Mouse (Mus musculus): ENCODE results near the gene Etl4. TPM values are rescaled to one million over a fixed set of nuclear protein-coding genes. Genes with fewer than 3 reads are reported as not detected.

The Etl4 gene
- polyA plus RNA-seq, 1 experiment from 2014 or later: 16.1 TPM

- H3K36me3 ChIP-seq (ENCODE audit: control insufficient read depth, insufficient read depth): no peaks in the 10 kb centered on the region
- no peak for ATAC-seq
- WGBS: 76% methylated on average over 6 of the region's 6 CpGs
Measured at GRCm38 (mm10) chr2:20727752-20728438, 818.3 kb downstream of the Etl4 start.

DNA sequence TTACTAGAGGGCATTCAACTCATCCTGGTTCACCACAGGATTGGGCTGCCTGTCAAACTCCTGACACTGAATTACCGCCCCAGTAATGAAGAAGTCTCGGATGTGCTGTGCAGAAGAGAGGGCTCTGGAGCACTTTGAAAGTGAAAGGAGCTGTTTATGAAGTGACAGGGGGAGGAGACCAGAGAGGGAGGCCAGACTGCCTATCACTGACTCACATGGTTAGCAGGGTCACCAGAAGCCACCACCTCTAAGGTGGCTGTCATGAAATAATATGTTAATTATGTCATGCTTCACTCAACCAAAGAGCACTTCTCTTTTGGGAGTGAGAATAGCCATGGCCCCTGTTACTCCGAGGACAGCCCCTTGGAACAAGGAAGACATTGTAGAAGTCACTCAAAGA is 825.9 kb downstream of the Etl4 start:
- no peaks in the 10 kb centered on the region for H3K9me3 ChIP-seq (ENCODE audit: control insufficient read depth)
- H3K27me3 ChIP-seq (replicated peaks; ENCODE audit: control insufficient read depth, insufficient read depth, low read length): no peaks in the 10 kb centered on the region
- no peak for TF ChIP-seq CTCF (IDR thresholded peaks at IDR 0.05; ENCODE audit: low read depth)
- peak overlapping the region; percentile 37; the same call in 1 of the 2 replicates for H3K4me3 ChIP-seq (ENCODE audit: low read depth, low read length)
- H3K4me1 ChIP-seq (replicated peaks; ENCODE audit: control insufficient read depth, insufficient read depth, low read length): peaks cover 7% of the 10 kb centered on the region; the same call in 1 of the 2 replicates
- no peak overlapping the region for H3K9ac ChIP-seq (ENCODE audit: low read depth, low read length)
- 50% methylated on average over 3 of the region's 3 CpGs for WGBS
- H3K27ac ChIP-seq (ENCODE audit: low read depth, low read length): peak overlapping the region; percentile 83
- peak overlapping the region; percentile 61 for H3K4me2 ChIP-seq (replicated peaks; ENCODE audit: low read depth)
- 0 out of 2 replicates have a peak, but pooled peaks have one; percentile 19 for ATAC-seq
- no peaks in the 10 kb centered on the region for H3K36me3 ChIP-seq (ENCODE audit: control insufficient read depth, insufficient read depth)

More at GRCm38 (mm10) chr2:20727752-20728438, 818.3 kb downstream of the Etl4 start:
- H3K27ac ChIP-seq (ENCODE audit: low read depth, low read length): peak overlapping the region; percentile 47; the same call in 1 of the 2 replicates
- H3K4me2 ChIP-seq (replicated peaks; ENCODE audit: low read depth): no peak overlapping the region
- no peaks in the 10 kb centered on the region for H3K9me3 ChIP-seq (ENCODE audit: control insufficient read depth)
- peaks cover 4% of the 10 kb centered on the region; the same call in 1 of the 2 replicates for H3K4me1 ChIP-seq (replicated peaks; ENCODE audit: control insufficient read depth, insufficient read depth, low read length)
- H3K27me3 ChIP-seq (replicated peaks; ENCODE audit: control insufficient read depth, insufficient read depth, low read length): no peaks in the 10 kb centered on the region
- no peak overlapping the region for H3K9ac ChIP-seq (ENCODE audit: low read depth, low read length)
- no peak for TF ChIP-seq CTCF (IDR thresholded peaks at IDR 0.05; ENCODE audit: low read depth)
- H3K4me3 ChIP-seq (ENCODE audit: low read depth, low read length): no peak overlapping the region

DNA sequence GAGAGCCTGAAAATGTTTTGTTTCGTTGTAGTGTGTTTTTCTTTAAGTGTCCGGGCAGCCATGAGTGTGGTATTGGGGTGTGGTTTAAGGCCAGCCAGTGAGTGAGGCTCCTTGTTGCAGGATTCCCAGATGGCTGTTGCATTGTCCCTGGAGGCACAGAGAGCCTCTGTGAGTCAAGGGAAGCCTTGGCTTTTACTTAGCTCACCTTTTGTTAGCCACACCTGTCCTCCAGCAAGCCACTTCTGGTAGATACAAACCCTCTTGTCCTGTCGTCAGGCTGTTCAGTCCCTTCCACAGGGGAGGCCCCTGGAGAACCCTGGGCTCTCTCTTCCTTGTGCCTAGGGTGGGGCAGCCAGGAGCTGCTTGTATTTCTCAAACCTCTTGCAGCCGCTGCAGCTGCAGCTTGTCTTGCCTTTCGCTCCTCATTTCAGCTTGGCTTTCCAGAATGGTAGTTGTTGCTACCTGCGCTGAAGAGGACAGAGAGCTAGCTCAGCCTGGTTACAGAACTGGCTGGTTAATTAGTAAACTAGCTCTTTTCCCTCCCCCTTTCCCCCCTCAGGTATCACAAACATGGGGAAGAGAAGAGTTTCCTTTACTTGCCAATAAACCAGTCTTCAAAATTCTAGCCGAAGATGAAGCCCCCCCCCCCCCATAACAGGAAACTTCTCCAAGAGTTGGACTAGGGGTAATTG is 826.9 kb downstream of the Etl4 start:
- peak overlapping the region; percentile 37 for H3K4me3 ChIP-seq (ENCODE audit: low read depth, low read length)
- TF ChIP-seq CTCF (IDR thresholded peaks at IDR 0.05; ENCODE audit: low read depth): no peak
- H3K4me2 ChIP-seq (replicated peaks; ENCODE audit: low read depth): peak overlapping the region; percentile 61
- H3K27ac ChIP-seq (ENCODE audit: low read depth, low read length): peak overlapping the region; percentile 83
- peak overlapping the region; percentile 34; the same call in 1 of the 2 replicates for H3K9ac ChIP-seq (ENCODE audit: low read depth, low read length)
- H3K27me3 ChIP-seq (replicated peaks; ENCODE audit: control insufficient read depth, insufficient read depth, low read length): no peaks in the 10 kb centered on the region
- no peaks in the 10 kb centered on the region for H3K36me3 ChIP-seq (ENCODE audit: control insufficient read depth, insufficient read depth)
- H3K4me1 ChIP-seq (replicated peaks; ENCODE audit: control insufficient read depth, insufficient read depth, low read length): peaks cover 7% of the 10 kb centered on the region; the same call in 1 of the 2 replicates
- H3K9me3 ChIP-seq (ENCODE audit: control insufficient read depth): no peaks in the 10 kb centered on the region
- peak; percentile 69 for ATAC-seq
- WGBS: 31% methylated on average over 7 of the region's 7 CpGs

- H3K4me3 ChIP-seq (ENCODE audit: low read depth, low read length): peak overlapping the region; percentile 37
- H3K27ac ChIP-seq (ENCODE audit: low read depth, low read length): peak overlapping the region; percentile 83
- H3K9ac ChIP-seq (ENCODE audit: low read depth, low read length): peak overlapping the region; percentile 34; the same call in 1 of the 2 replicates
- WGBS: 30% methylated on average over 19 of the region's 19 CpGs
- no peak for TF ChIP-seq CTCF (IDR thresholded peaks at IDR 0.05; ENCODE audit: low read depth)
- no peaks in the 10 kb centered on the region for H3K27me3 ChIP-seq (replicated peaks; ENCODE audit: control insufficient read depth, insufficient read depth, low read length)
- peak; percentile 75 for ATAC-seq
- peaks cover 7% of the 10 kb centered on the region; the same call in 1 of the 2 replicates for H3K4me1 ChIP-seq (replicated peaks; ENCODE audit: control insufficient read depth, insufficient read depth, low read length)
- no peaks in the 10 kb centered on the region for H3K9me3 ChIP-seq (ENCODE audit: control insufficient read depth)
- peak overlapping the region; percentile 61 for H3K4me2 ChIP-seq (replicated peaks; ENCODE audit: low read depth)
- no peaks in the 10 kb centered on the region for H3K36me3 ChIP-seq (ENCODE audit: control insufficient read depth, insufficient read depth)
Measured at GRCm38 (mm10) chr2:20737112-20737808, 827.7 kb downstream of the Etl4 start.

- Histone ChIP-seq H3K36me3 (ENCODE audit: control insufficient read depth, insufficient read depth) (no peaks in the 10 kb centered on the region), H3K9me3 (ENCODE audit: control insufficient read depth) (no peaks in the 10 kb centered on the region), H3K4me2 (replicated peaks; ENCODE audit: low read depth) (peak overlapping the region; percentile 61), H3K4me1 (replicated peaks; ENCODE audit: control insufficient read depth, insufficient read depth, low read length) (peaks cover 7% of the 10 kb centered on the region; the same call in 1 of the 2 replicates), H3K27ac (ENCODE audit: low read depth, low read length) (peak overlapping the region; percentile 83), H3K4me3 (ENCODE audit: low read depth, low read length) (peak overlapping the region; percentile 37), H3K27me3 (replicated peaks; ENCODE audit: control insufficient read depth, insufficient read depth, low read length) (no peaks in the 10 kb centered on the region), H3K9ac (ENCODE audit: low read depth, low read length) (peak overlapping the region; percentile 7; the same call in 1 of the 2 replicates)
- no peak for ATAC-seq
- WGBS: 33% methylated on average over 4 of the region's 4 CpGs
- TF ChIP-seq CTCF (IDR thresholded peaks at IDR 0.05; ENCODE audit: low read depth): no peak
Measured at GRCm38 (mm10) chr2:20737837-20738236, 828.3 kb downstream of the Etl4 start.

GRCm38 (mm10) chr2:20747723-20748122 is 838.1 kb downstream of the Etl4 start:
- ATAC-seq: no peak
- H3K36me3 ChIP-seq (ENCODE audit: control insufficient read depth, insufficient read depth): peaks cover 18% of the 10 kb centered on the region
- H3K9me3 ChIP-seq (ENCODE audit: control insufficient read depth): no peaks in the 10 kb centered on the region
- TF ChIP-seq CTCF (IDR thresholded peaks at IDR 0.05; ENCODE audit: low read depth): no peak
- no peak overlapping the region for H3K27ac ChIP-seq (ENCODE audit: low read depth, low read length)
- 54% methylated on average over 1 of the region's 1 CpGs for WGBS
- no peak overlapping the region for H3K9ac ChIP-seq (ENCODE audit: low read depth, low read length)
- no peak overlapping the region for H3K4me2 ChIP-seq (replicated peaks; ENCODE audit: low read depth)
- H3K4me1 ChIP-seq (replicated peaks; ENCODE audit: control insufficient read depth, insufficient read depth, low read length): no peaks in the 10 kb centered on the region
- H3K4me3 ChIP-seq (ENCODE audit: low read depth, low read length): no peak overlapping the region
- H3K27me3 ChIP-seq (replicated peaks; ENCODE audit: control insufficient read depth, insufficient read depth, low read length): no peaks in the 10 kb centered on the region
